Mouse (Mus musculus): ENCODE results near the gene Klk11. TPM values are rescaled to one million over a fixed set of nuclear protein-coding genes. Genes with fewer than 3 reads are reported as not detected.

Klk11 gene
- total RNA-seq, 1 experiment, result 1.7 TPM

GRCm38 (mm10) chr7:43780241-43780640 lies 5.8 kb downstream of the Klk11 start:
- Histone ChIP-seq H3K9ac (ENCODE audit: insufficient read depth, low read depth, low read length, poor library complexity, severe bottlenecking) (no peak overlapping the region), H3K4me3 (ENCODE audit: insufficient read depth in 1 of 2, low read depth in 1 of 2, low read length in 2 of 2, poor library complexity in 1 of 2, severe bottlenecking in 1 of 2) (no peak overlapping the region), H3K9me3 (ENCODE audit: control insufficient read depth, insufficient read depth, low read depth, low read length) (no peaks in the 10 kb centered on the region), H3K4me1 (ENCODE audit: control insufficient read depth in 2 of 2, insufficient read depth in 2 of 2, low read length in 2 of 2, poor library complexity in 1 of 2) (peaks cover 0 to 30% of the 10 kb centered on the region in 2 experiments; a peak in 3 of 4 replicates), H3K36me3 (ENCODE audit: control insufficient read depth, insufficient read depth, low read length, poor library complexity, severe bottlenecking) (no peaks in the 10 kb centered on the region), H3K27ac (ENCODE audit: insufficient read depth, low read depth, low read length, poor library complexity, severe bottlenecking) (no peak overlapping the region)
- in situ Hi-C loops (cut with MboI; ENCODE audit: low sequenced_read_pairs in 2 of 2, unreplicated experiment in 2 of 2), result no loop called here
- TF ChIP-seq HCFC1 (IDR thresholded peaks at IDR 0.05; ENCODE audit: borderline replicate concordance, insufficient read depth, low read length), result no peak
- TF ChIP-seq ZC3H11A (IDR thresholded peaks at IDR 0.05; ENCODE audit: borderline replicate concordance, low read depth, low read length), result no peak
- TF ChIP-seq MAFK (IDR thresholded peaks at IDR 0.05; ENCODE audit: insufficient read depth, low read depth, low read length), result no peak
- no peak for TF ChIP-seq ZNF384 (IDR thresholded peaks at IDR 0.05; ENCODE audit: low read depth, low read length)
- no peak for TF ChIP-seq CHD2 (IDR thresholded peaks at IDR 0.05; ENCODE audit: low read depth, low read length)
- DNase-seq (ENCODE audit: low read depth, low spot score), result no peak

- H3K4me1 ChIP-seq (ENCODE audit: control insufficient read depth in 2 of 2, insufficient read depth in 2 of 2, low read length in 2 of 2, poor library complexity in 1 of 2), result peaks cover 0 to 26% of the 10 kb centered on the region in 2 experiments; a peak in 3 of 4 replicates
- TF ChIP-seq MAFK (IDR thresholded peaks at IDR 0.05; ENCODE audit: insufficient read depth, low read depth, low read length), result no peak
- TF ChIP-seq HCFC1 (IDR thresholded peaks at IDR 0.05; ENCODE audit: borderline replicate concordance, insufficient read depth, low read length), result no peak
- no peak for TF ChIP-seq ZC3H11A (IDR thresholded peaks at IDR 0.05; ENCODE audit: borderline replicate concordance, low read depth, low read length)
- TF ChIP-seq ZNF384 (IDR thresholded peaks at IDR 0.05; ENCODE audit: low read depth, low read length), result no peak
- TF ChIP-seq CHD2 (IDR thresholded peaks at IDR 0.05; ENCODE audit: low read depth, low read length), result no peak
- in situ Hi-C loops (cut with MboI; ENCODE audit: low sequenced_read_pairs in 2 of 2, unreplicated experiment in 2 of 2), result no loop called here
- H3K9me3 ChIP-seq (ENCODE audit: control insufficient read depth, insufficient read depth, low read depth, low read length), result no peaks in the 10 kb centered on the region
- no peaks in the 10 kb centered on the region for H3K36me3 ChIP-seq (ENCODE audit: control insufficient read depth, insufficient read depth, low read length, poor library complexity, severe bottlenecking)
- H3K27ac ChIP-seq (ENCODE audit: insufficient read depth, low read depth, low read length, poor library complexity, severe bottlenecking), result no peak within 1 kb of the TSS
- H3K9ac ChIP-seq (ENCODE audit: insufficient read depth, low read depth, low read length, poor library complexity, severe bottlenecking), result no peak within 1 kb of the TSS; the same call in 1 of the 2 replicates
- no peak within 1 kb of the TSS; a peak in 1 of 4 replicates for H3K4me3 ChIP-seq (ENCODE audit: insufficient read depth in 1 of 2, low read depth in 1 of 2, low read length in 2 of 2, poor library complexity in 1 of 2, severe bottlenecking in 1 of 2)
- no peak for DNase-seq (ENCODE audit: low read depth, low spot score)
These were observed 6.3 kb downstream of the Klk11 start, which contains the start of gene Klk10 for GRCm38 (mm10) chr7:43780746-43781145. Gene Klk10, plus strand, starts transcription at chr7:43781035.

- H3K27ac ChIP-seq (ENCODE audit: insufficient read depth, low read depth, low read length, poor library complexity, severe bottlenecking), result no peak overlapping the region
- TF ChIP-seq HCFC1 (IDR thresholded peaks at IDR 0.05; ENCODE audit: borderline replicate concordance, insufficient read depth, low read length) (no peak), MAFK (IDR thresholded peaks at IDR 0.05; ENCODE audit: insufficient read depth, low read depth, low read length) (no peak), ZC3H11A (IDR thresholded peaks at IDR 0.05; ENCODE audit: borderline replicate concordance, low read depth, low read length) (no peak), CHD2 (IDR thresholded peaks at IDR 0.05; ENCODE audit: low read depth, low read length) (no peak), ZNF384 (IDR thresholded peaks at IDR 0.05; ENCODE audit: low read depth, low read length) (no peak)
- H3K36me3 ChIP-seq (ENCODE audit: control insufficient read depth, insufficient read depth, low read length, poor library complexity, severe bottlenecking), result no peaks in the 10 kb centered on the region
- peaks cover 0 to 21% of the 10 kb centered on the region in 2 experiments; a peak in 3 of 4 replicates for H3K4me1 ChIP-seq (ENCODE audit: control insufficient read depth in 2 of 2, insufficient read depth in 2 of 2, low read length in 2 of 2, poor library complexity in 1 of 2)
- no peak for DNase-seq (ENCODE audit: low read depth, low spot score)
- in situ Hi-C loops (cut with MboI; ENCODE audit: low sequenced_read_pairs in 2 of 2, unreplicated experiment in 2 of 2), result no loop called here
- no peak overlapping the region; the same call in 1 of the 2 replicates for H3K9ac ChIP-seq (ENCODE audit: insufficient read depth, low read depth, low read length, poor library complexity, severe bottlenecking)
- H3K4me3 ChIP-seq (ENCODE audit: insufficient read depth in 1 of 2, low read depth in 1 of 2, low read length in 2 of 2, poor library complexity in 1 of 2, severe bottlenecking in 1 of 2), result no peak overlapping the region; a peak in 1 of 4 replicates
- H3K9me3 ChIP-seq (ENCODE audit: control insufficient read depth, insufficient read depth, low read depth, low read length), result no peaks in the 10 kb centered on the region
These were observed 7.1 kb downstream of the Klk11 start for GRCm38 (mm10) chr7:43781541-43781940.

- peak overlapping the region; percentile 67 for H3K9ac ChIP-seq (ENCODE audit: insufficient read depth, low read depth, low read length, poor library complexity, severe bottlenecking)
- no peak overlapping the region for H3K27ac ChIP-seq (ENCODE audit: insufficient read depth, low read depth, low read length, poor library complexity, severe bottlenecking)
- H3K4me3 ChIP-seq (ENCODE audit: insufficient read depth in 1 of 2, low read depth in 1 of 2, low read length in 2 of 2, poor library complexity in 1 of 2, severe bottlenecking in 1 of 2), result peak overlapping the region; percentile 45 to 56; a peak in 3 of 4 replicates
- peak; percentile 90 for DNase-seq (ENCODE audit: low read depth, low spot score)
- H3K4me1 ChIP-seq (ENCODE audit: control insufficient read depth in 2 of 2, insufficient read depth in 2 of 2, low read length in 2 of 2, poor library complexity in 1 of 2), result peaks cover 0 to 19% of the 10 kb centered on the region in 2 experiments; a peak in 3 of 4 replicates
- in situ Hi-C loops (cut with MboI; ENCODE audit: low sequenced_read_pairs in 2 of 2, unreplicated experiment in 2 of 2), result no loop called here
- TF ChIP-seq MAFK (IDR thresholded peaks at IDR 0.05; ENCODE audit: insufficient read depth, low read depth, low read length), result peak; percentile 51; the same call in 1 of the 2 replicates
- TF ChIP-seq CHD2 (IDR thresholded peaks at IDR 0.05; ENCODE audit: low read depth, low read length), result no peak
- TF ChIP-seq HCFC1 (IDR thresholded peaks at IDR 0.05; ENCODE audit: borderline replicate concordance, insufficient read depth, low read length), result peak; percentile 36; the same call in 1 of the 2 replicates
- H3K9me3 ChIP-seq (ENCODE audit: control insufficient read depth, insufficient read depth, low read depth, low read length), result no peaks in the 10 kb centered on the region
- H3K36me3 ChIP-seq (ENCODE audit: control insufficient read depth, insufficient read depth, low read length, poor library complexity, severe bottlenecking), result no peaks in the 10 kb centered on the region
These were observed 8.2 kb downstream of the Klk11 start for GRCm38 (mm10) chr7:43782275-43783265.
